Mouse (Mus musculus): Measurements from ENCODE around the gene Mks1.

Gene Mks1

DNA sequence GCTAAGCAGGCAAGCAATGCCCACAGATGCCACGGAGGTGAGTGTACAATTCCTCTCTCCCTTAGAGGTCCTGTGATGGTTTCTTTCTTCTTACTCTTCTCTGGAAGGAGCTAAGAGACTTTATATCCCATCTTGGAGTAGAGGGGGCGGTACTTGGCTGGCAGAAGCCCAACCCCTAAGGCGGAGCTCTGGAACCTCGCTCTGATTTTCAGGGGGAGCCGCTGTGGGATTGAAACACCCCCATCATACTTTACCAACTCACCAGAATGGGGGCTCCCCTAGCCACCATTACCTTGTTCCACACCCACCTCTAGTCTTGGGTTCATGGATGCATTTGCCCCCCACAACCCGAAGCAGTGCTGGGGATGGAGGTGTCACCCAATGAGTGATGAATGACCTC lies 22.4 kb downstream of the Mks1 start, which contains the start of gene Epx:
Gene Epx (minus strand): TSS at position 101 of the 400 bp plus-strand sequence.
- no peak for DNase-seq (ENCODE audit: low read depth, low spot score)

DNA sequence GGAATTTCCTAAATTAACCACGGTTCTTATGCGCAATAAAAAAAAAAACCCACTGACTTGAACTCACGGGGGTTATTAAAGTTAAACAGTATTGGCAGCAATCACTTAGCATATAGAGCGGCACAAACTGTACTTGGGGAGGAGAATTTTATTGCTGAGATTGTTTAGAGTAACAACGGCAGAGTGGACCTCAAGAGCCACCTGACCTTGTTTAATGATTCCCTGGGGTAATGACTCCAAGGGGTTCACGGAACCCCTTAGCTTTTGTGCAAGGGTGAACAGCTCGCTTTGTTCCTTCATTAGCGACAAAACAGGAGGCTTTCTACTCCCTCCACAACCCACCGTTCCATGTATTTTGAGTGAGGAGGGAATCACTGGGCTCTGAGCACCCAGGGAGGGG lies 26.8 kb downstream of the Mks1 start:
- DNase-seq (ENCODE audit: low read depth, low spot score), result no peak

DNA sequence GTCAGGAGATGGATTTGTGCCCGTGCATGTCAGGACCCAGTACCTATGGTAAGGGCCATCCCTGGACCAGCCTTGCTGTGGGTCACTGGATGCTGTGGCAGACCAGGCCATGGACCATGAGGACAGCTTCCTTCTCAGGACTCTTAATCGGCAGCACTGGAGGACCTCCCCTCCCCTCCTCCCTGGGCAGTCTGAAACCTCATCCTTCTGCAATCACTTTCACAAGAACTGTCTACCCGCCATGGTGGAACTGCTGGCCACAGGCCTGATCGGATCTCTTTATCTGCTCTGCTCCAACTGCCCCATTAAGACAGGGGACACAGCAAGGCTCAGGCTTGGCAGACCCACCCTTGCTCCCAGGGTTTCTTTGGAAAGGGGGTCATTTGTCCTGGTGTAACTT lies 28.7 kb downstream of the Mks1 start:
- no peak for DNase-seq (ENCODE audit: low read depth, low spot score)

DNA sequence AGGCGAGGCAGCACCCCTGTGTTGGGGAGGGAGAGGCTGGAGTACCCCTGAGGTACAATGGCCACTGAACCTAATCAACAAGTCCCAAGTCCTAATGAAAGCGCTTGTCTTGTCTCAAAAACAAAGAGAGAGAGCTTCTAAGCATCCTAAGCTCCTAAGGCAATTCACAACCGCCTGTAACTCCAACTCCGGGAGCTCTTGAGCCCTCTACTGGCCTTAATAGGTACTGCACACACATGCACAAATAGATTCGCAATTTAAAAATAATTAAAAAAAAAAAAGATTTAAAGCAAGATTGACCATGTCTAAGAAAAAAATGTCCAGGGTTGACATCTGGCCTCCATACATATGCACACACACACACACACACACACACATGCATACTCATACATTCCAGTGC lies 30.5 kb downstream of the Mks1 start:
- DNase-seq (ENCODE audit: low read depth, low spot score), result peak; percentile 8

DNA sequence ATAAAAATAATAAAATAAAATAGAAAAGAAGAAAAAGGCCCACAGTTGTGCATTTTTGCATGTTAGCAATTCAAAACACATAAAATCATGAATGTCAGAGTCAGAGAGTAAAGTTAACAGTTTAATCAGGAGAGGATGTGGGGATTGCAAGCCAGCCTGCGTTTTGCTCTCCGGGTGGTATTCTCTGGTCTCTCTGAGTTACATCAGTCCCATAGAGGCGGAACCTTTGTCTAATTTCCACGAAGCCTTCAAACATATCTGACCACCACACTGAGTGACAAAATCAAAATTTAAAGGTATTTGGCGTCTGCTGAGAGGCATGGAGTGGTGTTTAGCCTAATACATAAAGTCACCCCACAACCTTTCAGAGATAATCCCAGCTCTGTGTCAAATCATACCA lies 31.8 kb downstream of the Mks1 start:
- no peak for DNase-seq (ENCODE audit: low read depth, low spot score)

DNA sequence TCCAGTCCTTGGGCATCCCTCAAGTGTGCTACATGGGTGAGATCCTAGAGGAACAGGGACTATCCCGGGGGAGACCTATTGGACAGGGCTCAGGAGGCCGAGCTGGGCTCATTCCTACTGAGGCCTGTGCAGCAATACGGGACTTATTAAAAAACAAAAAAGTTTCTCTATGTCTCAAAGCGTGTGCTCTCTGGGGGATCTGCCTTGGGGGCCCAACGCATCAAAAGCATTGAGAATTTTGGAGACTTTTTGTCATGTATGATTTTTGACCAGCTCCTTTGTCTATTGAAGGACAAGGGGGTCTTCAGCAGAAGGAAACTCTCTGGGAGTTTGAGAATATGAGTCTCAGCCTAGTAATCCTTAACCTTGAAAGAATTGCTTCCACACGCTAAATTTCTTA lies 39.2 kb downstream of the Mks1 start, which contains the start of gene Olfr462:
Gene Olfr462 (minus strand): TSS at position 101 of the 400 bp plus-strand sequence.
- DNase-seq (ENCODE audit: low read depth, low spot score), result no peak

DNA sequence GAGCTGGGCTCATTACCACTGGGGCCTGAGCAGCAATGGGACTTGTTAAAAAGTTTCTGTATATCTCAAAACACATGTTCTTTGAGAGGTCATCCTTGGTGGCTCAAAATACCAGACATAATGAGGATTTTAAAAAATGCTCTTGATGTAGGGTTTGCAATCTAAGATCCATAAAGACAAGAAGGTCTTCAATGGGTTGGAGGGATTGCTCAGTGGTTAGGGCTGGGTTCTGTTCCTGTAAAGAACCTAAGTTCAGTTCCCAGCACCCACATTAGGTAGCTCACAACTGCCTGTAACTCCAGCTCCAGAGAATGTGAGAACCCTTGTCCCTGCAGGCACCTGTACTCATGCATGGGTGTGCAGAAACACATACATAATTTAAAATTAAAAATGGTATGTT lies 44.3 kb downstream of the Mks1 start, which contains the start of gene Olfr463:
Gene Olfr463 (minus strand): TSS at position 101 of the 400 bp plus-strand sequence.
- no peak for DNase-seq (ENCODE audit: low read depth, low spot score)

DNA sequence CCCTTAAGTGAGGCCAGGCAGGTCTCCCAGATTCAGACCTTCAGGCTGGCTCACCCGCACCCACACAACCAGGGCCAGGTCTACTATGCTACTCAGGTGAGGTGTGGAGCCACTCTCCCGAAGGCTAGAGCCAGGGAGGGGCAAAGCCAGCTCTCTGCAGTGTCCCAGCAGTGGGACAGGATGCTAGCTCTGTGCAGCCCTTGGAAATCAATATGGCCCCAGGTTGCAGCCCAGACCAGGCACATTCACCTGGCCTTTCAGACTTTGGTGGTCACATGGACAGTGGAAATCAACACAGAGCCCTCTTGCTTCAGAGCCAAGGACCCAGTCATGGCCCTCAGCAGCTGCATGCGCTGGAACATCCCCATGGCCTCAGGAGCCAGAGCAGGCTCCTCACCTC lies 51.3 kb downstream of the Mks1 start:
- no peak for DNase-seq (ENCODE audit: low read depth, low spot score)

All from embryo, embryonic 11.5 days (tissue).